Mouse (Mus musculus) heart, adult 2 months (tissue): ENCODE measurements at regions not wholly inside any gene's neighbourhood (a gene's known extent, or its start where the extent isn't known, plus 50 kb on each side); places are given as distances from the start of the nearest gene placed in this dataset.

Source experiments
- CTCF ChIP-seq: fragments of 200-600 bp; IDR thresholded peaks from 2 replicates; pipeline ENCODE4 v1.8.1; 2022; ENCODE audit warnings: antibody characterized with exemption, mild to moderate bottlenecking, moderate library complexity
- POLR2A ChIP-seq: fragments of 200-500 bp; IDR thresholded peaks from 2 replicates; pipeline ENCODE4 v1.6.1; 2011; ENCODE audit warnings: mild to moderate bottlenecking, low read depth, low read length, control low read depth; ENCODE audit not compliant: insufficient read depth

GRCm38 (mm10) chr11:112366715-112367114, 415.3 kb upstream of the Sox9 start:
- TF ChIP-seq CTCF: no peak
- no peak for TF ChIP-seq POLR2A
